Mouse (Mus musculus): Measurements from ENCODE around the gene Rpl31. TPM values are rescaled to one million over a fixed set of nuclear protein-coding genes. Genes with fewer than 3 reads are reported as not detected.

Rpl31 gene
- total RNA-seq (2012; rRNA removed), result 1,395 and 1,593 TPM in 2 replicates

DNA sequence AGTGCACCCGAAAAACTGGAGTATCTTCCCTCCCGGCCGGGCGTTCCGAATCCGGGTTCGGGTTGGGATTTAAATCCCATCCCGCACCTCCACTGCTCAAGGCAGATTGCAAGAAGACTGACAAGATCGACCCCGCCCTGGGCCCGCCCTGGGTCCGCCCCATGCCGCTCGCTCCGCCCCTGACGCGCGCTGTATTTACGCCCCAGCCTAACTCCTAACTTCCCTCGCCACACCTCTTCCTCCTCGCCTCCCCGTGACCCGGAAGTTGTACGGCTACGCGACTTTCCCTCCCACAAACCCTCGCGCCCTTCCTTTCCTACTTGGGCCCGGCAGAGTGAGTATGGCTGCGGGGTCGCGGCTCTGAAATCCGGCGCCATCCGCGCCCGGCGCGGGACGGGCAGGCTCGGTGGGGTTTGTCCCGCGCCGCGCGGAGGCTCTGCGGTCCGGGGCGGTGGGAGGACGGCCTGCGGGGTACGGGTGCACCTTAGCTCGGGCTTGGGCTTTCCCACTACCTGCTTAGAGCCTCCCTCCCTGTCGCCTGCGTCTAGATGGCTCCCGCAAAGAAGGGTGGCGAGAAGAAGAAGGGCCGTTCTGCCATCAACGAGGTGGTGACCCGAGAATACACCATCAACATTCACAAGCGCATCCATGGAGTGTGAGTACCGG, at the start of gene Rpl31:
Gene Rpl31 (plus strand): TSS at position 242 of the 666 bp plus-strand sequence.
- in situ Hi-C loops (cut with MboI; ENCODE audit: low sequenced_read_pairs in 2 of 2, unreplicated experiment in 2 of 2), result no loop called here
- TF ChIP-seq ZNF384 (IDR thresholded peaks at IDR 0.05; ENCODE audit: low read depth, low read length) (no peak), ZC3H11A (IDR thresholded peaks at IDR 0.05; ENCODE audit: borderline replicate concordance, low read depth, low read length) (no peak), HCFC1 (IDR thresholded peaks at IDR 0.05; ENCODE audit: borderline replicate concordance, insufficient read depth, low read length) (no peak; the same call in 1 of the 2 replicates), CHD2 (IDR thresholded peaks at IDR 0.05; ENCODE audit: low read depth, low read length) (no peak), MAFK (IDR thresholded peaks at IDR 0.05; ENCODE audit: insufficient read depth, low read depth, low read length) (no peak)

GRCm38 (mm10) chr1:39317935-39318334, 49.7 kb upstream of the Rpl31 start:
- no peak overlapping the region for H3K9ac ChIP-seq (ENCODE audit: insufficient read depth, low read depth, low read length, poor library complexity, severe bottlenecking)
- H3K36me3 ChIP-seq (ENCODE audit: control insufficient read depth, insufficient read depth, low read length, poor library complexity, severe bottlenecking), result no peaks in the 10 kb centered on the region
- DNase-seq (ENCODE audit: low read depth, low spot score), result no peak
- H3K27ac ChIP-seq (ENCODE audit: insufficient read depth, low read depth, low read length, poor library complexity, severe bottlenecking), result no peak overlapping the region
- no peaks in the 10 kb centered on the region for H3K9me3 ChIP-seq (ENCODE audit: control insufficient read depth, insufficient read depth, low read depth, low read length)
- in situ Hi-C loops (cut with MboI; ENCODE audit: low sequenced_read_pairs in 2 of 2, unreplicated experiment in 2 of 2), result no loop called here
- H3K4me1 ChIP-seq (ENCODE audit: control insufficient read depth in 2 of 2, insufficient read depth in 2 of 2, low read length in 2 of 2, poor library complexity in 1 of 2), result no peaks in the 10 kb centered on the region
- no peak for TF ChIP-seq HCFC1 (IDR thresholded peaks at IDR 0.05; ENCODE audit: borderline replicate concordance, insufficient read depth, low read length)
- no peak for TF ChIP-seq ZNF384 (IDR thresholded peaks at IDR 0.05; ENCODE audit: low read depth, low read length)
- TF ChIP-seq MAFK (IDR thresholded peaks at IDR 0.05; ENCODE audit: insufficient read depth, low read depth, low read length), result no peak
- TF ChIP-seq CHD2 (IDR thresholded peaks at IDR 0.05; ENCODE audit: low read depth, low read length), result no peak
- H3K4me3 ChIP-seq (ENCODE audit: insufficient read depth in 1 of 2, low read depth in 1 of 2, low read length in 2 of 2, poor library complexity in 1 of 2, severe bottlenecking in 1 of 2), result no peak overlapping the region

More for the DNA sequence above, at the start of gene Rpl31:
- no peaks in the 10 kb centered on the region for H3K9me3 ChIP-seq (ENCODE audit: control insufficient read depth, insufficient read depth, low read depth, low read length)
- H3K36me3 ChIP-seq (ENCODE audit: control insufficient read depth, insufficient read depth, low read length, poor library complexity, severe bottlenecking), result peaks cover 39% of the 10 kb centered on the region
- H3K9ac ChIP-seq (ENCODE audit: insufficient read depth, low read depth, low read length, poor library complexity, severe bottlenecking), result peak within 1 kb of the TSS; percentile 100
- peaks cover 4 to 8% of the 10 kb centered on the region in 2 experiments; a peak in 2 of 4 replicates for H3K4me1 ChIP-seq (ENCODE audit: control insufficient read depth in 2 of 2, insufficient read depth in 2 of 2, low read length in 2 of 2, poor library complexity in 1 of 2)
- peak; percentile 88 for DNase-seq (ENCODE audit: low read depth, low spot score)
- peak within 1 kb of the TSS; percentile 97 to 99 for H3K4me3 ChIP-seq (ENCODE audit: insufficient read depth in 1 of 2, low read depth in 1 of 2, low read length in 2 of 2, poor library complexity in 1 of 2, severe bottlenecking in 1 of 2)
- H3K27ac ChIP-seq (ENCODE audit: insufficient read depth, low read depth, low read length, poor library complexity, severe bottlenecking), result peak within 1 kb of the TSS; percentile 89

DNA sequence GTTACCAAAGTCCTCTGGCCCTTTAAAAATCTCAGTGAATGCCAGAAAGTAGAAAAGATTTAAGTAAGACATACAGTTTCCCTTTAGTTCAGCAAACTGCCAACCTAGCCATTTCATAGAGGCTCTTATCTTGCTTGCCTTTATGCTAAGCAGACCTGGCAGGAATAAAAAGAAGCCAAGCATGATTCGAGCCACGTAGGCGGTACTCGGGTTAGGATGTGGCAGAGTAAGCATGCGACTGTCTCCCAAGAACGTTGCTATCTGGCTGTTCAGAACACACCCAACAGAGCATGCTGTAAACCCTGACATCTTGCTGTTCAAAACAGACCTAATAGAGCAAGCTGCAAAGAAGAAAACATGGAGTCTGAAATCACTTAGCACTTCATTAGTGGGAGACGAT, 48.8 kb upstream of the Rpl31 start:
- Histone ChIP-seq H3K27ac (ENCODE audit: insufficient read depth, low read depth, low read length, poor library complexity, severe bottlenecking) (no peak overlapping the region), H3K9me3 (ENCODE audit: control insufficient read depth, insufficient read depth, low read depth, low read length) (no peaks in the 10 kb centered on the region), H3K9ac (ENCODE audit: insufficient read depth, low read depth, low read length, poor library complexity, severe bottlenecking) (no peak overlapping the region), H3K36me3 (ENCODE audit: control insufficient read depth, insufficient read depth, low read length, poor library complexity, severe bottlenecking) (no peaks in the 10 kb centered on the region), H3K4me3 (ENCODE audit: insufficient read depth in 1 of 2, low read depth in 1 of 2, low read length in 2 of 2, poor library complexity in 1 of 2, severe bottlenecking in 1 of 2) (no peak overlapping the region), H3K4me1 (ENCODE audit: control insufficient read depth in 2 of 2, insufficient read depth in 2 of 2, low read length in 2 of 2, poor library complexity in 1 of 2) (no peaks in the 10 kb centered on the region)
- TF ChIP-seq ZNF384 (IDR thresholded peaks at IDR 0.05; ENCODE audit: low read depth, low read length) (no peak), HCFC1 (IDR thresholded peaks at IDR 0.05; ENCODE audit: borderline replicate concordance, insufficient read depth, low read length) (no peak), MAFK (IDR thresholded peaks at IDR 0.05; ENCODE audit: insufficient read depth, low read depth, low read length) (no peak), ZC3H11A (IDR thresholded peaks at IDR 0.05; ENCODE audit: borderline replicate concordance, low read depth, low read length) (no peak), CHD2 (IDR thresholded peaks at IDR 0.05; ENCODE audit: low read depth, low read length) (no peak)
- DNase-seq (ENCODE audit: low read depth, low spot score), result no peak
- in situ Hi-C loops (cut with MboI; ENCODE audit: low sequenced_read_pairs in 2 of 2, unreplicated experiment in 2 of 2), result no loop called here

- H3K9ac ChIP-seq (ENCODE audit: insufficient read depth, low read depth, low read length, poor library complexity, severe bottlenecking), result no peak overlapping the region
- H3K27ac ChIP-seq (ENCODE audit: insufficient read depth, low read depth, low read length, poor library complexity, severe bottlenecking), result no peak overlapping the region
- no peaks in the 10 kb centered on the region for H3K9me3 ChIP-seq (ENCODE audit: control insufficient read depth, insufficient read depth, low read depth, low read length)
- no peak overlapping the region for H3K4me3 ChIP-seq (ENCODE audit: insufficient read depth in 1 of 2, low read depth in 1 of 2, low read length in 2 of 2, poor library complexity in 1 of 2, severe bottlenecking in 1 of 2)
- no peaks in the 10 kb centered on the region for H3K36me3 ChIP-seq (ENCODE audit: control insufficient read depth, insufficient read depth, low read length, poor library complexity, severe bottlenecking)
- in situ Hi-C loops (cut with MboI; ENCODE audit: low sequenced_read_pairs in 2 of 2, unreplicated experiment in 2 of 2), result no loop called here
- no peak for DNase-seq (ENCODE audit: low read depth, low spot score)
- TF ChIP-seq ZNF384 (IDR thresholded peaks at IDR 0.05; ENCODE audit: low read depth, low read length) (no peak), HCFC1 (IDR thresholded peaks at IDR 0.05; ENCODE audit: borderline replicate concordance, insufficient read depth, low read length) (no peak), CHD2 (IDR thresholded peaks at IDR 0.05; ENCODE audit: low read depth, low read length) (no peak), MAFK (IDR thresholded peaks at IDR 0.05; ENCODE audit: insufficient read depth, low read depth, low read length) (no peak)
- H3K4me1 ChIP-seq (ENCODE audit: control insufficient read depth in 2 of 2, insufficient read depth in 2 of 2, low read length in 2 of 2, poor library complexity in 1 of 2), result no peaks in the 10 kb centered on the region
Measured at GRCm38 (mm10) chr1:39321954-39322353, 45.7 kb upstream of the Rpl31 start.
